Mouse (Mus musculus) ES-Bruce4 (cell line): ENCODE data around the gene Trappc6b. TPM values are rescaled to one million over a fixed set of nuclear protein-coding genes. Genes with fewer than 3 reads are reported as not detected.

Source experiments
- H3K27ac ChIP-seq: 2 replicates; pipeline ENCODE4 v1.5.1; 2012; ENCODE audit warnings: low read length, inconsistent platforms; ENCODE audit not compliant: insufficient read depth
- H3K27me3 ChIP-seq: 2 replicates; pipeline ENCODE4 v1.6.1; 2012; ENCODE audit warnings: mild to moderate bottlenecking, low read length, inconsistent platforms; ENCODE audit not compliant: control insufficient read depth, poor library complexity, insufficient read depth, severe bottlenecking
- H3K36me3 ChIP-seq: 2 replicates; pipeline ENCODE4 v1.6.1; 2012; ENCODE audit warnings: inconsistent platforms, mild to moderate bottlenecking, low read length, moderate library complexity; ENCODE audit not compliant: control insufficient read depth, poor library complexity, insufficient read depth, severe bottlenecking
- H3K4me1 ChIP-seq: one replicate; pipeline ENCODE4 v1.8.1; 2011; ENCODE audit warnings: low read length; ENCODE audit not compliant: control insufficient read depth, insufficient read depth
- H3K4me3 ChIP-seq: 2 replicates; pipeline ENCODE4 v1.5.1; 2011; ENCODE audit warnings: low read depth, mild to moderate bottlenecking, low read length
- H3K9ac ChIP-seq: 2 replicates; pipeline ENCODE4 v1.6.1; 2012; ENCODE audit warnings: low read depth, mild to moderate bottlenecking, inconsistent platforms; ENCODE audit not compliant: poor library complexity, severe bottlenecking
- H3K9me3 ChIP-seq: replicated peaks from 2 replicates; pipeline ENCODE4 v1.6.1; 2012; ENCODE audit warnings: mild to moderate bottlenecking, low read length, inconsistent platforms; ENCODE audit not compliant: control insufficient read depth, poor library complexity, insufficient read depth, severe bottlenecking
- CTCF ChIP-seq: IDR thresholded peaks from one replicate; pipeline ENCODE4 v1.8.1; 2011; ENCODE audit warnings: low read depth, low read length
- EP300 ChIP-seq: IDR thresholded peaks from 2 replicates; pipeline ENCODE4 v1.6.1; 2011; ENCODE audit warnings: low read depth, low read length; ENCODE audit not compliant: insufficient read depth
- POLR2A ChIP-seq: IDR thresholded peaks from one replicate; pipeline ENCODE4 v1.8.1; 2011; ENCODE audit warnings: low read length; ENCODE audit not compliant: insufficient read depth
- polyA plus RNA-seq: library from polyadenylated mRNA; stranded (reverse); fragments of >200 nt; gene quantifications from 2 replicates; pipeline ENCODE4 v1.2.4, GENCODE M21; 2011; ENCODE audit warnings: low read depth; ENCODE audit not compliant: missing spikeins, insufficient read depth, insufficient read length

Gene Trappc6b
- polyA plus RNA-seq, 1 experiment = 92.5 TPM

- TF ChIP-seq CTCF = no peak
- TF ChIP-seq POLR2A = no peak
- no peak for TF ChIP-seq EP300
- peak overlapping the region; percentile 44 for H3K9ac ChIP-seq
- peak overlapping the region; percentile 97 for H3K4me3 ChIP-seq
- no peaks in the 10 kb centered on the region for H3K9me3 ChIP-seq
- no peaks in the 10 kb centered on the region for H3K4me1 ChIP-seq
- peaks cover 4% of the 10 kb centered on the region for H3K36me3 ChIP-seq
- H3K27ac ChIP-seq = no peak overlapping the region
- H3K27me3 ChIP-seq = no peaks in the 10 kb centered on the region
Measured at GRCm38 (mm10) chr12:59011275-59011843, 49.9 kb downstream of the Trappc6b start.

- no peak overlapping the region for H3K9ac ChIP-seq
- no peak overlapping the region for H3K4me3 ChIP-seq
- no peak overlapping the region for H3K27ac ChIP-seq
- H3K36me3 ChIP-seq = peaks cover 4% of the 10 kb centered on the region
- no peak for TF ChIP-seq CTCF
- TF ChIP-seq EP300 = no peak
- no peak for TF ChIP-seq POLR2A
- H3K9me3 ChIP-seq = no peaks in the 10 kb centered on the region
- H3K4me1 ChIP-seq = no peaks in the 10 kb centered on the region
- H3K27me3 ChIP-seq = no peaks in the 10 kb centered on the region
Measured at GRCm38 (mm10) chr12:59010482-59010881, 50.8 kb downstream of the Trappc6b start.

Other genes starting within 250 kb of the Trappc6b start
- 68.6 and 79.0 TPM in 2 replicates for gene Sec23a, start 49.5 kb downstream of the Trappc6b start, polyA plus RNA-seq
- gene Gemin2, start 48.1 kb downstream of the Trappc6b start, polyA plus RNA-seq = 27.8 and 31.1 TPM in 2 replicates
- 134 and 153 TPM in 2 replicates for gene Pnn, start 5.4 kb upstream of the Trappc6b start, polyA plus RNA-seq
- 73.7 and 75.9 TPM in 2 replicates for gene Mia2, start 34.3 kb upstream of the Trappc6b start, polyA plus RNA-seq
- 16.9 and 20.2 TPM in 2 replicates for gene Fbxo33, start 158.3 kb upstream of the Trappc6b start, polyA plus RNA-seq